Mouse (Mus musculus) liver, embryonic 14.5 days (tissue): ENCODE measurements around the gene Pdzrn4.

ENCODE experiments used
- CTCF ChIP-seq: IDR thresholded peaks from 2 replicates; pipeline ENCODE4 v1.5.1; 2016; ENCODE audit warnings: antibody characterized with exemption, low read depth, control low read depth
- EP300 ChIP-seq: IDR thresholded peaks from 2 replicates; pipeline ENCODE4 v1.6.1; 2016; ENCODE audit warnings: antibody characterized with exemption, low read depth

GRCm38 (mm10) chr15:92415323-92415722 is 18.6 kb downstream of the Pdzrn4 start:
- TF ChIP-seq CTCF (no peak), EP300 (no peak)
